Mouse (Mus musculus): ENCODE results near the gene Sox12.

- TF ChIP-seq EP300 (IDR thresholded peaks at IDR 0.05; ENCODE audit: low read depth): no peak
- TF ChIP-seq CTCF (IDR thresholded peaks at IDR 0.05; ENCODE audit: low read depth): no peak
Measured at GRCm38 (mm10) chr2:152347722-152348121, 50.1 kb downstream of the Sox12 start.

Data from liver, embryonic 14.5 days (tissue).